Mouse (Mus musculus) liver, embryonic 14.5 days (tissue): ENCODE results near the gene Tacr1. TPM values are rescaled to one million over a fixed set of nuclear protein-coding genes. Genes with fewer than 3 reads are reported as not detected.

Experiments used
- ATAC-seq: fragments of 200-750 bp; cut with Nextera tagmentation; 2 replicates; pipeline ENCODE4 v1.8.0; 2017; ENCODE audit warnings: moderate number of reproducible peaks, mild to moderate bottlenecking, moderate library complexity; ENCODE audit not compliant: insufficient read depth
- DNase-seq, 3 experiments: peaks; one replicate each; pipeline ENCODE4 v3.0.0-alpha.2; 2012 to 2013; ENCODE audit warnings: low read depth in 3 of 3, low spot score in 3 of 3
- H3K27ac ChIP-seq: fragments of 300-500 bp; sonication (generic); 2 replicates; pipeline ENCODE4 v1.5.1; 2014; ENCODE audit warnings: moderate library complexity, mild to moderate bottlenecking, control low read depth, inconsistent platforms
- H3K27me3 ChIP-seq: fragments of 300-500 bp; sonication (generic); 2 replicates; pipeline ENCODE4 v1.6.1; 2014; ENCODE audit warnings: mild to moderate bottlenecking, low read length, moderate library complexity; ENCODE audit not compliant: control insufficient read depth, insufficient read depth
- H3K36me3 ChIP-seq: fragments of 300-500 bp; sonication (generic); replicated peaks from 2 replicates; pipeline ENCODE4 v1.6.1; 2014; ENCODE audit warnings: low read depth; ENCODE audit not compliant: control insufficient read depth, insufficient read depth
- H3K4me1 ChIP-seq, 2 experiments: fragments of 200-500 bp in 1 of 2; fragments of 300-500 bp in 1 of 2; sonication (generic) in 1 of 2; replicated peaks; 2 replicates each; pipeline ENCODE4 v1.6.1; 2012 to 2014; ENCODE audit warnings: antibody characterized with exemption in 1 of 2, inconsistent platforms in 1 of 2, low read length in 1 of 2; ENCODE audit not compliant: control insufficient read depth in 2 of 2, insufficient read depth in 2 of 2
- H3K4me2 ChIP-seq: fragments of 300-500 bp; sonication (generic); 2 replicates; pipeline ENCODE4 v1.6.1; 2014; ENCODE audit warnings: low read depth, mild to moderate bottlenecking, control low read depth, moderate library complexity
- H3K4me3 ChIP-seq, 2 experiments: fragments of 200-500 bp in 1 of 2; fragments of 300-500 bp in 1 of 2; sonication (generic) in 1 of 2; 2 replicates each; pipeline ENCODE4 v1.5.1; 2012 to 2014; ENCODE audit warnings: low read depth in 2 of 2, low read length in 2 of 2, mild to moderate bottlenecking in 2 of 2, control low read depth in 1 of 2, inconsistent platforms in 1 of 2, moderate library complexity in 1 of 2; ENCODE audit not compliant: insufficient read depth in 1 of 2
- H3K9ac ChIP-seq: fragments of 300-500 bp; sonication (generic); replicated peaks from 2 replicates; pipeline ENCODE4 v1.6.1; 2014; ENCODE audit warnings: mild to moderate bottlenecking, control low read depth, moderate library complexity
- H3K9me3 ChIP-seq: fragments of 300-500 bp; sonication (generic); 2 replicates; pipeline ENCODE4 v1.6.1; 2016; ENCODE audit warnings: low read length, mixed read lengths; ENCODE audit not compliant: control insufficient read depth
- CTCF ChIP-seq: IDR thresholded peaks from 2 replicates; pipeline ENCODE4 v1.5.1; 2016; ENCODE audit warnings: antibody characterized with exemption, low read depth, control low read depth
- EP300 ChIP-seq: IDR thresholded peaks from 2 replicates; pipeline ENCODE4 v1.6.1; 2016; ENCODE audit warnings: antibody characterized with exemption, low read depth
- WGBS: fragments of 180-500 bp; shearing (Covaris S2); extraction: QIAGEN DNeasy Blood & Tissue Kit; methylation state at CpG from one replicate; pipeline ENCODE4 v1.1.7; 2014; ENCODE audit not compliant: insufficient replicate concordance; 5-methylcytosine and 5-hydroxymethylcytosine counted together
- polyA plus RNA-seq, 2 experiments: library from polyadenylated mRNA; depleted of rRNA in 1 of 2; stranded (reverse) in 1 of 2; unstranded in 1 of 2; fragments of >200 nt; fragmentation: Nextera tagmentation in 1 of 2; extraction: Ambion mirVana in 1 of 2; gene quantifications; 2 replicates each; pipeline versions ENCODE4 v1.2.1 to v1.2.3; 2012 to 2014

Tacr1 gene
- polyA plus RNA-seq, 2 experiments: not detected

DNA sequence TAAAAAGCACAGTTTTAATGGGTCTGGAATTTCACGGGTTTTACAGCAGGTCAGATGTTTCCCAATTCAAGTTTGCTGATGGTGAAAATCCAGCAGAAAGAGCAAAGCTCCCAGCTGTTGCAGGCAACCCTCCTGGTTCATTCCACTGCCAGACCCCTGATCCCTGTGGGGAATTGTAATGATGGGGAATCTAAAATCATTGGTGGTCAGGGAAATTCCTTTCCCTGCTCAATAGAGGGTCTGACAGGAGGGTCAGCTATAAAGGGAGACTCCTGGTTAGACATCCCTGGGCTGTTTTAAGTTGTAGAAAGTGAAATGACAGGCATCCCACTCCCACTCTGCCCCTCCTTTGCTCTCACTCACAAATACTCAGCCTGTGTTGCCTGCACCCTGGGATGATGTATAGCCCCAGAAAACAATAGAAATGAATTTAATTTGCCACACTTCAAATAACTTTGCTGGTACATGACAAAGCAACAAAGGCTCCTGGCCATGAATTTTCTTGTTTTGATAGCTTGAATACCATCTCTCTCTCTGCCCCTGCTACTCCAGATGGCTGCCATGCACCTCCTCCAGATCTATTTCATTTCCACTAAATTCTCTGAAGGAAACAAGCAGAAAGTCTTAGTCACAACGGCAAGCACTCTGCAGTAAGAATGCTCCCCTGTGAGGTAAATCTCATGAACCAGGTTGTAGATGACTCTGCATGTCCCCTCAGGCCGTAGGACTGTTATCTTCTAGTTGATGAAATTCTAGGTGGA lies 123.2 kb downstream of the Tacr1 start:
- H3K9ac ChIP-seq: no peak overlapping the region
- TF ChIP-seq CTCF (no peak), EP300 (no peak)
- no peaks in the 10 kb centered on the region for H3K4me1 ChIP-seq
- H3K27ac ChIP-seq: no peak overlapping the region
- ATAC-seq: no peak
- no peaks in the 10 kb centered on the region for H3K27me3 ChIP-seq
- no peak for DNase-seq
- no peak overlapping the region for H3K4me2 ChIP-seq
- no peaks in the 10 kb centered on the region for H3K36me3 ChIP-seq
- WGBS: 39% methylated on average over 3 of the region's 3 CpGs
- H3K4me3 ChIP-seq: no peak overlapping the region
- H3K9me3 ChIP-seq: no peaks in the 10 kb centered on the region

- DNase-seq (no peak), ATAC-seq (no peak)
- Histone ChIP-seq H3K4me3 (no peak overlapping the region), H3K9ac (no peak overlapping the region), H3K27ac (no peak overlapping the region), H3K36me3 (no peaks in the 10 kb centered on the region), H3K9me3 (no peaks in the 10 kb centered on the region), H3K4me1 (no peaks in the 10 kb centered on the region), H3K4me2 (no peak overlapping the region), H3K27me3 (no peaks in the 10 kb centered on the region)
- no peak for TF ChIP-seq EP300
- no peak for TF ChIP-seq CTCF
- 43% methylated on average over 2 of the region's 2 CpGs for WGBS
These were observed 126.5 kb downstream of the Tacr1 start for GRCm38 (mm10) chr6:82528631-82529030.

GRCm38 (mm10) chr6:82536641-82537040 lies 134.5 kb downstream of the Tacr1 start:
- TF ChIP-seq EP300 (no peak), CTCF (no peak)
- H3K4me1 ChIP-seq: no peaks in the 10 kb centered on the region
- H3K9ac ChIP-seq: no peak overlapping the region
- H3K27me3 ChIP-seq: no peaks in the 10 kb centered on the region
- H3K4me3 ChIP-seq: no peak overlapping the region
- H3K27ac ChIP-seq: no peak overlapping the region
- WGBS: 42% methylated on average over 8 of the region's 8 CpGs
- ATAC-seq (no peak), DNase-seq (no peak)
- H3K36me3 ChIP-seq: no peaks in the 10 kb centered on the region
- no peaks in the 10 kb centered on the region for H3K9me3 ChIP-seq
- H3K4me2 ChIP-seq: no peak overlapping the region

DNA sequence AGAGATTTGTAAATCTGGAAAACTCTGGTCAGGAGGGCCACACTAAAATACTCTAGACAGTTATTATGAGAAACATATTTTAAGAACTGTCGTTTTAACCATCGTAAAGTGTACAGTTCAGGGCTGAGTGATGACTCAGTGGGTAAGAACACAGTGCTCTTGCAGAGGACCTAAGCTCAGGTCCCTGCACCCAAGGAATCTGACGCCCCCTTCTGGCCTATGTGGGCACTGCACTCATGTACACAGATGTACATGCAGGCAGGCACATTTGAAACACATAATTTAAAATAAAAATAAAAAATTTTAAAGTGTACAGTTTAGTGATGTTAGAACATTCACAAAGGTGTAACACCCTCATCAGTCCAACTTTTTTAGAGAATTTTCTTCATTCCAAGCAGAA lies 147.1 kb downstream of the Tacr1 start:
- H3K27ac ChIP-seq: no peak overlapping the region
- no peaks in the 10 kb centered on the region for H3K4me1 ChIP-seq
- no peaks in the 10 kb centered on the region; the same call in 1 of the 2 replicates for H3K9me3 ChIP-seq
- 44% methylated on average over 3 of the region's 3 CpGs for WGBS
- H3K36me3 ChIP-seq: no peaks in the 10 kb centered on the region
- H3K4me3 ChIP-seq: no peak overlapping the region
- ATAC-seq: no peak
- H3K9ac ChIP-seq: no peak overlapping the region
- TF ChIP-seq CTCF: peak; percentile 36
- no peak for TF ChIP-seq EP300
- no peak overlapping the region for H3K4me2 ChIP-seq
- no peak for DNase-seq
- no peaks in the 10 kb centered on the region for H3K27me3 ChIP-seq

DNA sequence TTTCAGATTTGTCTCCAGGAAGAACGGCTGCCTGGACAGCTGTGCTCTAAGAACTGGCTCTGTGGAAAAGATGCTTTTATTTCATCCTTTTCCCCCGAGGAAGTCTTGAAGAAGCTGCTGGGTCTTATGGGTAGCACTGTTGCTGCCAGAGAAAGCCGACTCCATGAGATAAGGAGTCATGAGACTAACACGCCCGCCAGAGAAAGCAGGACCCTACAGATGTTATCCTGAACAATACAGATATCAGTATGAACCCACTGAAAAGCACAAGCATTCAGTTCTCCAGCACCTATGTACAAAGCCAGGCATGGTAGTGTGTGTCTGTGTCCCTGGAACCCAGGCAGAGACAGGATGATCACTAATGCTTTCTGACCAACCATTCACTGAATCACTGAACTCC lies 173.3 kb downstream of the Tacr1 start:
- ATAC-seq: no peak
- no peak overlapping the region for H3K9ac ChIP-seq
- no peaks in the 10 kb centered on the region for H3K27me3 ChIP-seq
- 47% methylated on average over 5 of the region's 5 CpGs for WGBS
- H3K9me3 ChIP-seq: no peaks in the 10 kb centered on the region
- no peak overlapping the region for H3K4me2 ChIP-seq
- H3K36me3 ChIP-seq: no peaks in the 10 kb centered on the region
- no peak overlapping the region for H3K27ac ChIP-seq
- no peaks in the 10 kb centered on the region for H3K4me1 ChIP-seq
- no peak overlapping the region for H3K4me3 ChIP-seq
- no peak for TF ChIP-seq CTCF
- TF ChIP-seq EP300: no peak
- DNase-seq: no peak
